Mouse (Mus musculus) small intestine, adult 2 months (tissue): Measurements from ENCODE around the gene Cers6.

Experiments used
- CTCF ChIP-seq: fragments of 200-500 bp; IDR thresholded peaks from 2 replicates; pipeline ENCODE4 v1.5.1; 2012; ENCODE audit warnings: low read depth, mild to moderate bottlenecking, control low read depth, inconsistent platforms, low read length, moderate library complexity, mixed read lengths; ENCODE audit not compliant: insufficient replicate concordance, insufficient read length; ENCODE audit errors: extremely low read depth
- POLR2A ChIP-seq: fragments of 200-500 bp; IDR thresholded peaks from 2 replicates; pipeline ENCODE4 v1.6.1; 2012; ENCODE audit warnings: low read depth, mild to moderate bottlenecking, control low read depth, inconsistent platforms, low read length, moderate library complexity

GRCm38 (mm10) chr2:69129425-69130210 lies 268.4 kb downstream of the Cers6 start:
- TF ChIP-seq POLR2A (no peak), CTCF (no peak)
